Mouse (Mus musculus): ENCODE measurements around the gene Bicd1.
"Not testable (repeated sequence)": the region's sequence is repeated elsewhere in the genome, so short reads cannot be mapped to it uniquely, and the experiment has no call there.

The Bicd1 gene

DNA sequence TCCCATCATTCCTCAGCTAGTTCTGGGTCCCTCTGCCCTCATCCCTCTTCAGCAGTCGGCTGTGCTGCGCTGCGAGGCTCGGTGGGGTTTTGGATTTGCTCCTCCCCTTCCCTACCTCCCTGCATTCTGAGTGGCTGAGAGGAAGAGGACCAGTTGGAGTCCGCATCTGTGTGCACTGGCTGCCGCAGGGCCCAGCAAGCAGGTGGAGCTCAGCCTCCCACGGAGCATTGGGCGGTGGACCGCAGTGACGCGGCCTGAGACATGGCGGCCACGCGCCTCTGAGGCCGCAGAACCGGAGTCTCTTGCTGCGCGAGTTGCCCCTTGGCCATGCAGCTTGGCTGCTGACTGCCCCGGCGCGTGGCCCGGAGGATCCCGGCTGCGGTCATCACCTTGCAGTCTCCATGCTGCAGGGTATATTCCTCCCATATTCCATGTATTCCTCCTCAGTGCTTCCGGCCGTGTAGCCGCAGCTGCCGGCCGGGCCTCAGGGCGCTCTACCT lies at the start of gene Bicd1:
Bicd1 (plus strand) TSS at position 54 of the 500 bp plus-strand sequence.
- peak in 1 of 2 experiments; percentile 7 for DNase-seq (ENCODE audit: low spot score in 2 of 2)

DNA sequence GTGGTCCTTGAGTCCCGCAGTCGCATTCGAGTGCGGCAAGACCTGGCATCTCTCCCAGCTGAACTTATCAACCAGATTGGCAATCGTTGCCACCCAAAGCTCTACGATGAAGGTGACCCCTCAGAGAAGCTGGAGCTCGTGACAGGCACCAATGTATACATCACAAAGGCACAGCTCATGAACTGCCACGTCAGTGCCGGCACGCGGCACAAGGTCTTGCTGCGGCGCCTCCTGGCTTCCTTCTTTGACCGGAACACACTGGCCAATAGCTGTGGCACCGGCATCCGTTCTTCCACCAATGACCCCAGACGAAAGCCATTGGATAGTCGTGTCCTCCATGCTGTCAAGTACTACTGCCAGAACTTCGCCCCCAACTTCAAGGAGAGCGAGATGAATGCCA lies 46.2 kb upstream of the Bicd1 start:
- DNase-seq (ENCODE audit: low spot score in 2 of 2) = not testable (repeated sequence)

DNA sequence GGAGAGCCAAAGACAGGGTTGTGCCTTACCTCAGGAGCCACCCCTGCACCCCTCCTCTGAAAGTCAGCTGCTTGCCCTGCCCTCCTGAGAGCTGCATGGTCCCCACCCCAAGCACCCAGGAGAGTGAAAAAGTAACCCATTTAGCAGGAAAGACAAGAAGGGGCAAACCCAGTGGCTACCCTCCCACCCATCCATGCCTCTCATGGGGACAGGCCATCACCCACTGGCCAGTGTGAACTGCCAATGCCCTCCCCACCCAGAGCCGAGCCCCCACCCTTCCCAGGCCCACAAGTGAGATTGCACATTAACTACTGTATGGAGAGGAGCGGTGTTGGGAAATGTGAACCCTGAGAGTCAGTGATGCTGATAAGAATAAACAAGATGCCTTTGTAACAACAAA lies 42.7 kb upstream of the Bicd1 start:
- not testable (repeated sequence) for DNase-seq (ENCODE audit: low spot score in 2 of 2)

DNA sequence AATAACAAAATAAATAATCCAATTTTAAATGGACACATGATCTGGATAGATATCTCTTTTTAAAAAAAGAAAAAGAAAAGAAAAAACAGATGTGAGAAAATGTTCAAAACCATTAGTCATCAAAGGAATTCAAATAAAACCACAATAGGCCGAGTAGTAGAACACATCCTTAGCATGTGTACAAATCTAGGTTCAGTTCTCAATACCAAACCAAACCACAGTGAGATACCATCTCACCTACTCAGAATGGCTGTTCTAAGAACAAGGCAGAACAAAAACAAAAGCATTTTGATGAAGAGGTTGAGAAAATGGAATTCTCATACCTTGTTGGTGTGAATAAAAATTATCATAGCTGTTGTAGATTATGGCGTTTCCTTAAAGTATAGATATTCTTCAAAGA lies 42.3 kb upstream of the Bicd1 start:
- DNase-seq (ENCODE audit: low spot score in 2 of 2) = no peak

DNA sequence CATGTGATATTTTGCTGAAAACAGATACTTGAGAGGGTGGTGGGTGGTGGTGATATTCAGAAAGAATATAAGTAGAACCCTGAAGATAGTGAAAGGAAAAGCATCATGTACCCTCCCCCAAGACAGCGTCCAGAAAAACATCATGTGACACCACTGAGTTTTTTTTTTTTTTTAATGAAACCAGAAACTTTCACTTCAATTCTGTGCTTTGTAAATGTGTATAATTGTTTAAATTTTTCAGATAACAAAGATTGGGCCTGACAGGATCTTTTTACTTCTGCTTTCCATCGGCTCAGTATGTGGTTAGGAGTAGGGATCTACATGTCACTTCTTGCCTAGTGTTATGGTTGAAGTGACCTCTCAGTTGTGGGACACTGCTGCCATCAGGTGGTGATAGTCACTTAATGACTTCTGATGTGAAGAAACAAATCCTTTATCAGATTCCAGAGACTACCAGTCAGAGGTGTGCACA lies 33.7 kb upstream of the Bicd1 start:
- DNase-seq (ENCODE audit: low spot score in 2 of 2) = peak; percentile 42 to 68

DNA sequence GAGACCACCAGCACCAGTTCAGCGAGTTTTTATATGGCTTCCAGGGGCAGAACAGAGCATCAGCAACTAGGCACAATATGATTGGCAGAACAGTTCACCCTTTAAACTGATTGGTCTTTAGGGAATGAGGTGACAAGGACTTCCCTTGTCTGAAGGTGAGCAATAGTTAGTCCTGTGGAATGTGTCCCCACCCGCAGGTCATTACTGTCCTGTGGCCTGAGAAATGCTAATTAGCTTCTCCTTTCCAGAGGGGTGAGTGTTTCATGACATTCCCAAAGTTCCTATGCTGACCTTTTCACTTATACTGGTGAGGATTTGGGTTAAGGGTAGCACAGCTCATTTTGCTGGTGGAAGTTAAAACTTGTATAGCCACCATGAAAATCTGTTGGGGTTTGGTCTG lies 25.2 kb upstream of the Bicd1 start:
- no peak for DNase-seq (ENCODE audit: low spot score in 2 of 2)

DNA sequence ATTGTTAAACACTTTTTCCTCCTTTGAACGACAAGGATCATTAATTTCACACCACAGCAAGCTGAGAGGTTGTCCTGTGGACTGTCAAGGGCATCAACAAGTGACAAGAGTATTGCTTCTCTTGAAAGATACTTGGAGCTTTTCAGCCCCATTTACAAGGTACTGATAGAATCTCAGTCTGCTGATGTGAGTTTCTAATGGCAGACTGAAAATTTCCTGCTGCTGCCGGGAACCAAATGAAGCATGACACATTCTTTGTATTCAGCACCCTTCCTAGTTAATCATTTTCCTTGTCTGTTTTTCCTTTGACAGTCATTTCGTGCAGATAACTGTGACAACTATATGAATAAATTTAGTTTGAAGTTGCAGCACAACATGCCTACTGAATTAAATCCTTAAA lies 22.3 kb upstream of the Bicd1 start:
- DNase-seq (ENCODE audit: low spot score in 2 of 2) = no peak

DNA sequence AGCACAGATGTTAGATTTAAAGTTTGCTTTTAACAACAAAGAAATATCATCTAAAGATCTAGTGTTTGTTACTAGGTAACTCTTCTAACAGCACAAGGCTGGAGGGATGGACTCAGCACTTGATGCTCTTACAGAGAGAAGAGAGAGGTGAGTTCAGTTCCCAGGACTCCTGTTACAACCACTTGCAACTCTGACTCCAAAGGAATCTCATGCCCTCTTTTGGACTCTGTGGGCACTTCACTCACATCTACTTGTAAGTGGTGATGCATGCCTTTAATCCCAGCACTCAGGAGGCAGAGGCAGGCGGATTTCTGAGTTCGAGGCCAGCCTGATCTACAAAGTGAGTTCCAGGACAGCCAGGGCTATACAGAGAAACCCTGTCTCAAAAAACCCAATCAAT lies 19.1 kb upstream of the Bicd1 start:
- DNase-seq (ENCODE audit: low spot score in 2 of 2) = not testable (repeated sequence)

DNA sequence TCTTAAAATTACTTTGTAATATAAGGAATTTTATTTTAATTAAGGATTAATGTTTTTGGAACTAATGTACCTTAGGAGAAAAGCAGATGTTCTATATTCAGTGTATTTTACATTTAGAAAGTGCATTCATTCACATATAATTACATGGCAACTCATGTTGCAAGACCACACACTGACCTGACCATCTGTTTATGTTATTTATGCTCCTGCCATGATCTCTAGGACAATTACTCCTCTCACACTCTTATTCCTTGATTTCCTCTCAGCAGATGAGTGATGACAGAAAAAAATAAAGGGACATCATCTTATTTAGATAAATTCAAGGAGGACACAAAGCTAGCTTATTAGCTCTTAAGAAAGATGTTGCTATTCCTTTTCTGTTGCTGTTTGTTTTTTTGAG lies 9.3 kb upstream of the Bicd1 start:
- DNase-seq (ENCODE audit: low spot score in 2 of 2) = no peak

DNA sequence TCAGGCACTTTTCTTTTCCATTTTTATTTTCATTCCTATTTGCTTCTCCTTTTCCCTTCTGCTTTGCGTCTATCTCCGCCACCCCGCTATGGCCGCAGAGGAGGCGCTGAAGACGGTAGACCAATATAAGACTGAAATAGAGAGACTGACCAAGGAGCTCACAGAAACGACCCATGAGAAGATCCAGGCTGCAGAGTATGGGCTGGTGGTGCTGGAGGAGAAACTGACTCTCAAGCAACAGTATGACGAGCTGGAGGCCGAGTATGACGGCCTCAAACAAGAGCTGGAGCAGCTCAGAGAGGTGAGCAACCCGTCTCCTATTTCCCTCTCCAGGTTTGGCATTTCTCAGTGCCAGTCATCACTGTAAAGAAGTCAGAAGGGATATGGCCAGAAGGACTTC lies 655 bp downstream of the Bicd1 start:
- no peak for DNase-seq (ENCODE audit: low spot score in 2 of 2)

DNA sequence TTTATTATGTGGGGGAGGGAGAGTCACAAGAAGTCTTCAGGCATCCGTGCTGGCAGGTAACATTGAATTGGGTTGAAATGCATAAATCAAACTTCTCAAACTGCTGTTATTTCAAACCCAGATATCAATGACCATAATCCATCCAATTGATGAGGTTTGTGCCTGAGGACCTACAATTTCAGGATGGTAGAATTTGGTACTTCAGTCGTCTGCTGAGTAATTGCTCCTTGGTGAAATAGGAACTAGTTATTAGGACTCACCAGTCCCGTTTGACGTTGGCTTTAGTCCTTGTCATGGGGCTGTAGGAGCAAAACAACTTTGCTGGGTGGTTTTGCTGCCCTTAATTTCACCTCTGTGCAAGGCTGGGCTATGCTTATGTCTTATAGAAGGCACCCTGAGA lies 1.2 kb downstream of the Bicd1 start:
- no peak for DNase-seq (ENCODE audit: low spot score in 2 of 2)

DNA sequence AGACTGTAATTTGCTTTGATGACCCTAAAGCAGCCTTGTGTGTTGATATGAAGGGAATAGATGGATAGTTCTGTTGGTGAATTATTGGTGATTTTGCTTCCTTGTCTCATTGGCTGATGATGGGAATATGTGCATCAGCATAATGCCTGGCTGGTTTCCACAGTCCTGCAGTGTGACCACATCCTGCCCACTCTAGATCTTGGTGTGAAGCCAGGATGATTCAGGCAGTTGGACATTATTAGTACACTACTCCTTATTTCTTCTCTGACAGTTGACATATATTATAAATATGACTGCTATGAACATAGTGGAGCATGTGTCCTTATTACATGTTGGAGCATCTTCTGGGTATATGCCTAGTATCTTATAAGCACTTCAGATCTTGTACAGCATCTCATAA lies 4.6 kb downstream of the Bicd1 start:
- DNase-seq (ENCODE audit: low spot score in 2 of 2) = no peak

DNA sequence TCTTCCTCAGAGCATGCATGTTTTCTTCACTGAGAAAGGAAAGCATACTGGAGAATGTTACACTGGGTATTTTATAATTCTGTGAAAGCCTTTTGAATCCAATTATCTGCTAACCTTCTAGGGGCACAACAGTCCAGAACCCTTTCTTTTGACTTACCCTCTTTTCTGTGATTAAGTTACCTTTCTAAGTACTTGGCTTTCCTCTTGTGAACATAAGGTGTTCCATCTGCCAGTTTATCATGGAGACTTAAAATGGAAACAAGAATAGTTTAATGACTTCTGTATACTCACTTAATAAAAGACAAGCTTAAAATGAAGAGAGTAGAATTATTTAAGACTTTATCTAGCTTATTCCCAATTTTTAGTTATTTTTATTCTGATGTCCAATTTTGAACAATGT lies 16.1 kb downstream of the Bicd1 start:
- DNase-seq (ENCODE audit: low spot score in 2 of 2) = no peak

DNA sequence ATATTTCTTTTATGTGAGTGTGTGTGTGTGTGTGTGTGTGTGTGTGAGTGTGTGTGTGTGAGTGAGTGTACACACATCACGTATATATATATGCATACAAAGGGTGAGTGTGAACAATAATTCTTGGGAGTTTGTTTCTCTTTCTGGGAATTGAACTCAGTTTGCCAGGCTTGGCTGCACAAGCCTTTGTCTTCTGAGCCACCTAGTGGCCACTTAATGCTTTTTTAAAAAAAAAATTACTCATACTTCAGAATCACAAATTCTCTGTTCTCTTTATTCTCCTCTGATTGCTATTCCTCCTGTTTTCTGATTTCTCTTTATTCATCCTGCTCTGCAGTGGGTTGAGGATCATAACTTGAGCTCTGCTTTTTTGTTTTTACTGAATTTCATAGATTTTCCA lies 30.5 kb downstream of the Bicd1 start:
- DNase-seq (ENCODE audit: low spot score in 2 of 2) = no peak

DNA sequence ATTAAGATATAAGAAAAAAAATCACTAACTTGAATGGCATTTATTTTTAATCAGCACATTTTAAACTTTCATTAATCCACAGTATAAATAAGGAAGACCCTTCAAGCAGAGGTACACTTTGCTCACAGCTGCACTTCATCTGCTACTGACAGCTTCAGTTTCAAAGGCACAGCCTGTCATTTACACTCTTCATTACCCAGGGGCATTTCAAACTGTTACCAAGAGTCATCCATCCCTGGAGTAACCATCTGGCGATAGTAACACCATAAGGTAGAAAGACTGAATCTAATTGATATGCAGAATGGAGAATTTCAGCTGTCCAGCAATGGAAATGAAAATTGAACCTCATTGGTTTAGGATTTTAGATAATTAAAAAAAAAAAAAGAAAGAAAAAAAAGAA lies 34.2 kb downstream of the Bicd1 start:
- DNase-seq (ENCODE audit: low spot score in 2 of 2) = no peak

DNA sequence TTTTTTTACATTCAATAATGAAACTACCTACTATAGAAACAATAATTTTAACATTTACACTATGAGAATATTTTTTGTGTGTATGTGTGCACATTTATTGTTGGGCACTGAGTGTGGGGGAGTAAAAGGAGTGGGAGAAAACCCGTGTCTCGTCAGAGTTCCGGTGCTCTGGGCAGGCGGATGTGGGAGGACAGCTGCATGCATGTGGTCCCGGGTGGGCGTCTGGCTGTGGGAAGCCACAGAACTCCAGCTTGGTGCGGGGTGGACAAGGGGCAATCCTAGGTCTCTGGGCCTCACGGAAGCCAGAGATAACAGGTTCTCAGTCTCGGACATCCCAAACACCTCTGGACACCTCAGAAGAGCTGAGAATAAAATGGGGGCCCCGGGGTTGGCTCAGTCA lies 37.2 kb downstream of the Bicd1 start:
- no peak for DNase-seq (ENCODE audit: low spot score in 2 of 2)

DNA sequence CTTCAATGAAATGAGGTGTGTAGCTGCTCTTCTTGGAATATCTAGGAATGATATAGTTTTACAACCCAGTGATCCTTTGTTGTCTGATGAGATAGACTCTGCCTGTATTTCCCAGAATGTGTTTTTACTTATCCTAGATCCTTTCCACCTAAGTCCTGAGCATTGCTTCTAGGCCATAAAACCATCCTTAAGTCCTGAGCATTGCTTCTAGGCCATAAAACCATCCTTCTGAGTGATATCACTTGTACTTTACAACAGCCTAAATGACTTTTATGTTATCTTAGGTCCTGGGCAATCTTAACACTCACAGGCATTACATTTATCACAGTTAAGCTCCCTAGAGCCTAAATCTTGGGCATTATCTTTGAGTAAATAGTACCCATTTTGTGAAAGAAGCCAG lies 48.6 kb downstream of the Bicd1 start:
- no peak for DNase-seq (ENCODE audit: low spot score in 2 of 2)

DNA sequence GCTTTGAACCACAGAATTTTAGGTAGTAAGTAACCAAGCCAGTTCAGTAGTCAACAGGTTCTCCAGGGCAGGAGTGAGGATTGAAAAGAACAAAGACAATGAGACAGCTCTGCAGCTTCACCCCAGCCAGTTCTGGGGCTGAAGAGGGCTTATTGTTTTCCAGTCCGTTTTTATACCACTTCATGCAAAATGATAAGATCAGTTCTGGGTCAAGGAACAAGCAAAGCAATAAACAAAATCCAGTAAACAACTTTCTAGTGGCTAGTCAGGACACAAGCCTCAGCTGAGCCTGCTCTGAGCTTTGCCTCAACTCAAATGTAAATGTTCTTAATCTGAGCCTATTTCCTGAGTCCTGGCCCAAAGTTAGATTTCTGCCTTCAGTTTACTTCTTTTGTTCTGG lies 52.3 kb downstream of the Bicd1 start:
- DNase-seq (ENCODE audit: low spot score in 2 of 2) = no peak

DNA sequence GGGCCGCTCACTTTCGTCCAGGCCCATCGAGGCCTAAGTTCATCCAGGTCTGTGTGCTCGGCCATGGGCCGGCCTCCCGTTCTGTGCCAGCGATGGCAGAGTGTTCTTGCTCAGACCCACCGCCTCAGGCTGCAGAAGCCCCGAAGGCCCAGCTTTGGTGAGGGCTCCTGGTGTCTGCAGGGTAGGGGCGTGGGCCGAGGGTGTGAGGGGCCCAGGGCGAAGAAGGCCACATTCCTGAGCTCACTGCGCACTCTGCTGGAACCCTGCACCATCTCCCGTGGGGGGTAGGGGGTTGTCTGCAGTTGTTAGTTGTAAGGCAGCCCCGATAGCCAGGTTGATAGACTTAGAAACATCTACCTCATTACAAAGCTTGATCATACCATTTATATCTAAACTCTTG lies 62.8 kb downstream of the Bicd1 start:
- no peak for DNase-seq (ENCODE audit: low spot score in 2 of 2)

DNA sequence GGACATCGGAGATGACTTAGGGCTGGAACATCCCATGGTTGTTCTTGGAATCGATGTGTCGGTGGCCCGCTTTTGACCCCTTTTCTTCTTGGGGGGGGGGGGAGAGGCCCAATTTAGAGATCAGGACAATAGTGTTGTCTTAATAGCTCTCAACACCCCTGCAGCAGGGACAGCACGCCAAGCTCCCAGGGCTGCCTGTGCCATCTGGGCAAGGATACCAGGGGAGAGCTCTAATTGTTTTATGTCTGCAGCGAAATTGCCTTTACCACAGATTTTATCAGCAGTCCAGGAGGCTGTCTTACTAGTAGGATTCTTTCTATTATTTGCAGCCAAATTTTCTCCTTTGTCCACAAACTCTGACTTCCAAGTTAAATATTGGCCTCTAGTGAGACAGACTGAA lies 63.8 kb downstream of the Bicd1 start:
- not testable (repeated sequence) for DNase-seq (ENCODE audit: low spot score in 2 of 2)

DNA sequence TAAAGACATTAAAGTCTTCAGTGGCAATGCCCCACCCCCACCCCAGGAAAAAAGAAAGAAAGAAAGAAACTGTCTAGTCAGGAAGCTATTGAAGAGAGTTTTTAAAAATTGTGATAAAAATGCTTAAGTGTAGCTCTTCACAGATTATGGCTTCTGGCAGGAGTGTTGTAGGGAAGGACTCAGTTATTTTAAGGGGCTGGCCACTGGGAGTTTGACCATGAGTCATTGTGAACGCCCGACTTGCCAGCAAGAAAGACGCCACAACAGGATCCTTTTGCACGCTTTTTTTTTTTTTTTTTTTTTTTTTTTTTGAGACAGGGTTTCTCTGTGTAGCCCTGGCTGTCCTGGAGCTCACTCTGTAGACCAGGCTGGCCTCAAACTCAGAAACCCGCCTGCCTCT lies 73.2 kb downstream of the Bicd1 start:
- not testable (repeated sequence) for DNase-seq (ENCODE audit: low spot score in 2 of 2)

DNA sequence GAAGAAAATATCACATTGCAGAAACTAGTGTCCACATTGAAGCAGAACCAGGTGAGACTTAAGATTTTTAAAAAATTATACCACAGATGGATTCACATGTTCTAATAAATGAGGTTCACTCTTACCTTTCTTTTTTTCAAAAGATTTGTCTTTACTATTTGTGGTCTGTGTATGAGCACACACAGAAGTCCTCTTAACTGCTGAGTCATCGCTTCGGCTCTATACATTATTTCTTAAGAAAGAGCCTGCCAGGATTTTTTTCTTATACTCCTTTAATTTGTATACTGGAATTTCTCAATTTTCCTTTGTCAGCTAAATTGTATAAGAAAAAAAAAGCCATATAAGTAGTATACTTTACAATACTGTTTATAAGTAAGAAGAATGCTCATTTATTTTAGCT lies 86.0 kb downstream of the Bicd1 start:
- no peak for DNase-seq (ENCODE audit: low spot score in 2 of 2)

DNA sequence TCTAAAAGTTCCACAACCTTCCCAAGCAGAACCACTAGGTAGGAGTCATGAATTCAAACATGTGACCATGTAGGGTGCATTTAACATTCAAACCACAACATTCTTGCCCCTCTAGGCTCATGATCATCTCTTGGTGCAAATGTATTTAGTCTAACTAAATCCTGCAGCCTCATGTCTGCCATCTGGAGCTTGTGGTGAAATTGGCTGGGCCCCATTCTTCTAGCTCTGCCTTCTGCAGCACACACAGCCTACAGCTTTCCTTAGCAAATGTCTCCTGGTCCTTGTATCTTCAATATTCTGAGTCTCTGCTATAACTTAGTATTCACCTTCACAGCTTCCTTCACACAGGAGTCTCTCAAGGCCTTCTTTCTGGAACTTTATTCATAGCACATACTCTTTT lies 87.2 kb downstream of the Bicd1 start:
- no peak for DNase-seq (ENCODE audit: low spot score in 2 of 2)

DNA sequence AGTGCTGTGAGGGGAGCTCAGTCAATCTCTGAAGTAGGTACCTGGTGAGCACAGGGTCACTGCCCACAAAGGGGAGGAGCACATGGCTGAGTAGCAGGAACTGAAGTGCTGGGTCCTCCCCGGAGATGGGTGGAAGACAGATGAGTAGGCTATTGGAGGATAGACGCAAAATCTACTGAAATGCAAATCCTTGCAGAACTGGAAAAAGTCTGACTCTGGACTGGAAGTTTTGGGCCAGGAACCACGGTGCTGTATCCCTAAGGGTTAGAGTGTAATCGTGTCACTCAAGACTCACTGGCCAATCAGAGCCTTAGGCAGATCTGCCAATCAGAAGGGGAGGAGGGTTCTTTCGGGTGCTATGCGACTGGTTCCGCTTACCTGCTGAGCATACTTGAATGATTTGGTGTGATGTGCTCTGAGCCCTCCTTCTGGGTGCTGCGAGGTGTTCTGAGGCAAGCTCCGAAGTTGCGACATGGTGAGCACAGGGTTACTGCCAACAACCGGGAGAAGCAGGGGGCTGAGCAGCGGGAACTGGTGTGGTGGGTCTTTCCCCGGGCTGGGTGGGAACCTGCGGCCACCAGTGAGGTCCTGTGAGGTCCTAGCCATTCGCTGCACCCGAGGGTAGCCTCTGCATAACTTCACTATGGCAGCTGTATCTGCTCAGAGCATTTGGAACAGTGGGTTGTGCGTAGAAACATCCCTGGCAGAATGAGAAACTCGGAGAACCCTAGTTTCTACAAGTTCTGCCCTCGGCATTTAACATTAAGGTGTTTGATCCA lies 157.2 kb downstream of the Bicd1 start:
- DNase-seq (ENCODE audit: low spot score in 2 of 2) = peak in 1 of 2 experiments; percentile 5

Measured in spleen, postnatal 14 days (tissue).